Mouse (Mus musculus) CH12.LX (cell line): ENCODE results near the gene Fam110a. TPM values are rescaled to one million over a fixed set of nuclear protein-coding genes. Genes with fewer than 3 reads are reported as not detected.

Experiments used
- DNase-seq: peaks from one replicate; pipeline ENCODE4 v3.0.0-alpha.2; 2013; ENCODE audit errors: extremely low read depth
- H3K27ac ChIP-seq: 2 replicates; pipeline ENCODE4 v1.5.1; 2012; ENCODE audit warnings: low read depth, mild to moderate bottlenecking, control low read depth, moderate library complexity; ENCODE audit not compliant: insufficient read depth
- H3K27me3 ChIP-seq: replicated peaks from 2 replicates; pipeline ENCODE3; 2012; ENCODE audit warnings: inconsistent platforms
- H3K36me3 ChIP-seq, 2 experiments: replicated peaks in 1 of 2; 2 replicates each; pipeline versions ENCODE3 to v1.6.1; 2012; ENCODE audit warnings: inconsistent platforms in 1 of 2, low read length in 1 of 2, mild to moderate bottlenecking in 1 of 2, mixed read lengths in 1 of 2, moderate library complexity in 1 of 2; ENCODE audit not compliant: control insufficient read depth in 1 of 2, insufficient read depth in 1 of 2
- H3K4me1 ChIP-seq, 2 experiments: 2 replicates each; pipeline ENCODE4 v1.6.1; 2012; ENCODE audit warnings: inconsistent platforms in 1 of 2, moderate library complexity in 1 of 2; ENCODE audit not compliant: insufficient read depth in 2 of 2, control insufficient read depth in 1 of 2
- H3K4me2 ChIP-seq: 2 replicates; pipeline ENCODE4 v1.6.1; 2012; ENCODE audit warnings: low read depth, mild to moderate bottlenecking, control low read depth; ENCODE audit not compliant: poor library complexity, insufficient read depth, severe bottlenecking
- H3K4me3 ChIP-seq, 3 experiments: fragments of 150-350 bp in 1 of 3; sonication (generic) in 1 of 3; replicated peaks in 1 of 3; 2 replicates each; pipeline versions ENCODE3 to v1.5.1; 2011 to 2012; ENCODE audit warnings: low read depth in 2 of 3, low read length in 2 of 3, mild to moderate bottlenecking in 2 of 3, moderate library complexity in 2 of 3, control low read depth in 1 of 3, improper control_type of control experiment in 1 of 3, inconsistent platforms in 1 of 3, mixed read lengths in 1 of 3; ENCODE audit not compliant: poor library complexity in 1 of 3
- H3K79me2 ChIP-seq: replicated peaks from 2 replicates; pipeline ENCODE4 v1.6.1; 2012; ENCODE audit warnings: mild to moderate bottlenecking, moderate library complexity; ENCODE audit not compliant: control insufficient read depth, poor library complexity, insufficient read depth, severe bottlenecking; ENCODE audit errors: extremely low read depth
- H3K9ac ChIP-seq: 2 replicates; pipeline ENCODE4 v1.6.1; 2012; ENCODE audit warnings: low read depth, mild to moderate bottlenecking, control low read depth, moderate library complexity; ENCODE audit not compliant: insufficient read depth
- H3K9me3 ChIP-seq: replicated peaks from 2 replicates; pipeline ENCODE3; 2012; ENCODE audit warnings: low read length, inconsistent platforms, mixed read lengths
- BHLHE40 ChIP-seq: IDR thresholded peaks from 2 replicates; pipeline ENCODE4 v1.6.1; 2011; ENCODE audit warnings: mild to moderate bottlenecking, low read depth, low read length, improper control_type of control experiment
- CHD1 ChIP-seq: IDR thresholded peaks from 2 replicates; pipeline ENCODE4 v1.6.1; 2012; ENCODE audit warnings: low read depth, low read length, improper control_type of control experiment, inconsistent platforms
- ELF1 ChIP-seq: IDR thresholded peaks from 2 replicates; pipeline ENCODE4 v1.6.1; 2014; ENCODE audit warnings: low read depth, mild to moderate bottlenecking, inconsistent platforms, low read length, improper control_type of control experiment
- GABPA ChIP-seq: IDR thresholded peaks from 2 replicates; pipeline ENCODE4 v1.6.1; 2012; ENCODE audit warnings: low read depth, low read length, improper control_type of control experiment, inconsistent platforms; ENCODE audit not compliant: insufficient replicate concordance
- HCFC1 ChIP-seq: IDR thresholded peaks from 2 replicates; pipeline ENCODE4 v1.6.1; 2012; ENCODE audit warnings: low read depth, mild to moderate bottlenecking, inconsistent platforms, low read length, improper control_type of control experiment
- IRF4 ChIP-seq: IDR thresholded peaks from 2 replicates; pipeline ENCODE4 v1.6.1; 2014; ENCODE audit warnings: low read depth, mild to moderate bottlenecking, inconsistent platforms, low read length, improper control_type of control experiment
- MAX ChIP-seq: IDR thresholded peaks from 2 replicates; pipeline ENCODE4 v1.6.1; 2011; ENCODE audit warnings: low read length, improper control_type of control experiment
- MEF2A ChIP-seq: IDR thresholded peaks from 2 replicates; pipeline ENCODE4 v1.6.1; 2014; ENCODE audit warnings: low read depth, mild to moderate bottlenecking, inconsistent platforms, low read length, improper control_type of control experiment, borderline replicate concordance
- MXI1 ChIP-seq: IDR thresholded peaks from 2 replicates; pipeline ENCODE4 v1.6.1; 2011; ENCODE audit warnings: mild to moderate bottlenecking, low read depth, low read length, improper control_type of control experiment
- MYC ChIP-seq: IDR thresholded peaks from 2 replicates; pipeline ENCODE4 v1.6.1; 2011; ENCODE audit warnings: low read depth, mild to moderate bottlenecking, improper control_type of control experiment, low read length
- NELFE ChIP-seq: IDR thresholded peaks from 2 replicates; pipeline ENCODE4 v1.6.1; 2011; ENCODE audit warnings: low read depth, low read length, improper control_type of control experiment
- NRF1 ChIP-seq: IDR thresholded peaks from 2 replicates; pipeline ENCODE4 v1.6.1; 2014; ENCODE audit warnings: low read depth, mild to moderate bottlenecking, inconsistent platforms, low read length, improper control_type of control experiment, moderate library complexity
- PAX5 ChIP-seq: IDR thresholded peaks from 2 replicates; pipeline ENCODE4 v1.6.1; 2012; ENCODE audit warnings: low read length, inconsistent platforms, mixed read lengths
- RAD21 ChIP-seq: IDR thresholded peaks from 2 replicates; pipeline ENCODE4 v1.6.1; 2011; ENCODE audit warnings: low read depth, mild to moderate bottlenecking, low read length, improper control_type of control experiment, moderate library complexity
- RCOR1 ChIP-seq: conservative IDR thresholded peaks from 2 replicates; pipeline ENCODE4 v1.6.1; 2012; ENCODE audit warnings: low read depth, mild to moderate bottlenecking, inconsistent platforms, low read length, improper control_type of control experiment
- SIN3A ChIP-seq: IDR thresholded peaks from 2 replicates; pipeline ENCODE4 v1.6.1; 2012; ENCODE audit warnings: low read length, improper control_type of control experiment, inconsistent platforms
- SMC3 ChIP-seq: IDR thresholded peaks from 2 replicates; pipeline ENCODE4 v1.6.1; 2011; ENCODE audit warnings: low read depth, low read length, improper control_type of control experiment
- TCF12 ChIP-seq: IDR thresholded peaks from 2 replicates; pipeline ENCODE4 v1.6.1; 2014; ENCODE audit warnings: low read depth, mild to moderate bottlenecking, inconsistent platforms, low read length, improper control_type of control experiment
- UBTF ChIP-seq: IDR thresholded peaks from 2 replicates; pipeline ENCODE4 v1.6.1; 2012; ENCODE audit warnings: low read depth, mild to moderate bottlenecking, inconsistent platforms, low read length, improper control_type of control experiment, moderate library complexity
- USF2 ChIP-seq: conservative IDR thresholded peaks from 2 replicates; pipeline ENCODE4 v1.6.1; 2011; ENCODE audit warnings: low read depth, low read length, improper control_type of control experiment
- ZC3H11A ChIP-seq: IDR thresholded peaks from 2 replicates; pipeline ENCODE4 v1.6.1; 2012; ENCODE audit warnings: low read depth, mild to moderate bottlenecking, inconsistent platforms, low read length, improper control_type of control experiment
- ZKSCAN1 ChIP-seq: IDR thresholded peaks from 2 replicates; pipeline ENCODE4 v1.6.1; 2012; ENCODE audit warnings: low read depth, inconsistent platforms, low read length, improper control_type of control experiment, borderline replicate concordance
- ZMIZ1 ChIP-seq: IDR thresholded peaks from 2 replicates; pipeline ENCODE4 v1.6.1; 2012; ENCODE audit warnings: low read depth, mild to moderate bottlenecking, inconsistent platforms, low read length, improper control_type of control experiment
- ZNF384 ChIP-seq: IDR thresholded peaks from 2 replicates; pipeline ENCODE4 v1.6.1; 2012; ENCODE audit warnings: low read depth, low read length, improper control_type of control experiment, inconsistent platforms
- dilution Hi-C: fragments of 300-500 bp; cut with MboI; formaldehyde crosslinking; loops from 2 replicates; pipeline ENCODE4 v1.14.3; 2020; ENCODE audit warnings: low sequenced_read_pairs; ENCODE audit not compliant: extremely low pct_unique_long_range_greater_than_20kb, extremely low pct_ligation_motif_present
- in situ Hi-C: fragments of 300-500 bp; cut with MboI; formaldehyde crosslinking; loops from 3 replicates; pipeline ENCODE4 v1.14.3; 2019; ENCODE audit warnings: low sequenced_read_pairs, low pct_ligation_motif_present, low pct_unique_long_range_greater_than_20kb, mixed read lengths
- polyA plus RNA-seq: library from polyadenylated mRNA; unstranded; fragments of >175 nt; gene quantifications from 2 replicates; pipeline ENCODE4 v1.2.1, GENCODE M21; 2012; ENCODE audit warnings: low read depth; ENCODE audit not compliant: insufficient read length
- total RNA-seq, 2 experiments: library from RNA; depleted of rRNA; stranded (reverse); fragments of 300-350 nt in 1 of 2; fragments of >200 nt in 1 of 2; gene quantifications; 2 replicates each; pipeline ENCODE4 v1.2.3; 2012 to 2014

The Fam110a gene
- total and polyA plus RNA-seq, 3 experiments, result 3.7 to 9.8 (median 6.3) TPM

DNA sequence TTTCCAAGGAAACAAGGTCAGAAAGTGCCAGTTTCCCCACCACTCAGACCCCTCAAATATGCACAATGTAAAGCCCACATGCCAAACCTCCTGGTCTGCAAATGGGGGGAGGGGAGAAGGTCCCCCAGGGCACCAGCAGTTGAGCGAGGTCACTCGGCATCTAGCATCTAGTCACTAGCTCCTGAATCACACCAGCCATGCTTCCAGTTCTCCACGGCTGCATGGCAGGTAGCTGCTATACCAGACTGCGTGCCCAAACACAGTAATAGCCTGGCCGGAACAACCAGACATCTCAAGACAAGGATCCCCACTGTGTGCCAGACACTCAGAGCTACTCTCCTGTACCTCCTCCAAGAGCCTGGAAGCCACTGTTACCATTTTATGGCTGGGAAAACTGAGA is 8.3 kb downstream of the Fam110a start:
- H3K27me3 ChIP-seq, result no peaks in the 10 kb centered on the region
- TF ChIP-seq IRF4 (no peak), MXI1 (no peak), TCF12 (no peak)
- peaks cover 19 to 49% of the 10 kb centered on the region in 2 experiments for H3K36me3 ChIP-seq
- H3K27ac ChIP-seq, result no peak overlapping the region
- no peak overlapping the region for H3K9ac ChIP-seq
- in situ Hi-C loops, result no loop called here
- H3K4me3 ChIP-seq, result no peak overlapping the region
- H3K4me2 ChIP-seq, result no peak overlapping the region
- peaks cover 49 to 95% of the 10 kb centered on the region in 2 experiments for H3K4me1 ChIP-seq
- H3K9me3 ChIP-seq, result no peaks in the 10 kb centered on the region
- no peak for DNase-seq
- peaks cover 6% of the 10 kb centered on the region; the same call in 1 of the 2 replicates for H3K79me2 ChIP-seq
- dilution Hi-C loops, result no loop called here

DNA sequence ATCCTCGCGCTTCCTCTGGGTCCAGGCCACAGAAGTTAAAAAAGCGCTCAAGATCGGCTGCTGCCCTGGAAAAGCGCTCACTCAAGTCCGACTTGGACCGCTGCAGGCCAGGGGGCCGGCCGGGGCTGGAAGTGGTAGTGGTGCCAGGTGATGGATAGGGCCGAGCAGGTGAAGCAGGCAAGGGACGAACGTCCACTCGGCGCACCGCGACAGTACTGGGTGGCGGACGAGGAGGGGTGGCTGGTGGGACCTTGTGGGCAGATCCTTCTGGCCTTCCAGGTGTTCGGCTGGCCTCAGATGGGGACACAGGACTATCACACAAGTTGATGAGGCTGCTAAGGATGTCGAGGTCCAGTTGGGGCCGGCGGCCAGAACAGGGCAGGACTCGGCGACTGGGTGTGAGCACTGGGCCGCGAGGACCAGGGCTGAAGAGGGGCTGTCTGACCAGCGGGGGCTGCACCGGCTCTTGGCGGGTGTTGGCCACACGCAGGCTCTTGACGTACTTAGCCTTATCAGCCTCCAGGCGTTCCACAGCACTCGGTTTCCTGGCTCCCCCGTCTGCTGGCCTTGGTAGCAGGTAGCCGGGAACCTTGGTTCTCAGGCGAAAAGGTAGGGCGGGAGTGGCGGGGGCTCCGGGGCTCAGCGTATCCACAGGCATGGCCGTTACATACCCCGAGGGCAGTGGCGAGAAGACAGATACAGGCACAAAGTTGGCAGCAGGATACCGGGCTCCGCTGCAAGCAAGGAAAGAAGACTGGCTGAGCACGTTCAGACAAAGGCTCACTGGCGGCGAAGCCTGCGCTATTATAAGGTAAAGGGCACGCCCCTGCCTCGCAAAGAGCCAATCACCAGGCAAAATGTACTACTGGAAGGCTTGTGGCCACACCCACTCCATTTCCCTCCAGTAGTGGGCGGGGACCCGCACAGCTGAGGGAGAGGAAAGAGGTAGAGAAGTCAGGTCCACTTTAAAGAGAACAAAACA is 9.5 kb downstream of the Fam110a start:
- dilution Hi-C loops, result no loop called here
- peak; percentile 55 for DNase-seq
- Histone ChIP-seq H3K4me2 (no peak overlapping the region), H3K4me3 (no peak overlapping the region), H3K9me3 (no peaks in the 10 kb centered on the region), H3K36me3 (peaks cover 16 to 39% of the 10 kb centered on the region in 2 experiments), H3K4me1 (peaks cover 54 to 100% of the 10 kb centered on the region in 2 experiments)
- no peak for TF ChIP-seq HCFC1
- TF ChIP-seq ZNF384, result no peak
- TF ChIP-seq ZKSCAN1, result no peak
- TF ChIP-seq BHLHE40, result no peak
- no peak for TF ChIP-seq ZMIZ1
- TF ChIP-seq SIN3A, result no peak
- TF ChIP-seq NELFE, result no peak
- TF ChIP-seq, all 38 proteins: peak for 0
- Histone ChIP-seq H3K27me3 (no peaks in the 10 kb centered on the region), H3K9ac (no peak overlapping the region), H3K27ac (no peak overlapping the region), H3K79me2 (peaks cover 6% of the 10 kb centered on the region; the same call in 1 of the 2 replicates)
- in situ Hi-C loops, result no loop called here

DNA sequence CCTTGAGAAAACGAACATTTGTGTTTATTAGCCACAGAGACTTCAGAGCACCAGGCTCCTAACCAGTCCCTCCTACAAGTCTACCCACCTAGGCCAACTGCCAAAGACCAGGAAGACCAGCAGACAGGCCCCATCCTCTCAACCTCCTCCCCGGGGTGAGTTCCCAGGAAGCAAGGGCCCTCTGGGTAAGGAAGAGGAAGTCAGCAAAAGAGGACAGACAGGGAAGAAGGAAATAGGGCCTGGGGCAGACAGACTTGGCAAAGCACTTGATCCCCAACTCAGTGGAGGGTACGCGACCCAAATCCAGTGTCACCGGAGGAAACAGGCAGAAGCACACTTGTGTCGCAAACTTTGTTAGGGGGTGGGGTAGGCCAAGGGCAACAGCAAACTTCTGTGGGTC is 10.6 kb downstream of the Fam110a start:
- H3K9ac ChIP-seq, result no peak overlapping the region
- H3K9me3 ChIP-seq, result no peaks in the 10 kb centered on the region
- dilution Hi-C loops (no loop called here), in situ Hi-C loops (no loop called here)
- no peak for DNase-seq
- H3K4me3 ChIP-seq, result no peak overlapping the region
- no peak overlapping the region for H3K27ac ChIP-seq
- peaks cover 54 to 100% of the 10 kb centered on the region in 2 experiments for H3K4me1 ChIP-seq
- H3K79me2 ChIP-seq, result peaks cover 6% of the 10 kb centered on the region; the same call in 1 of the 2 replicates
- H3K27me3 ChIP-seq, result no peaks in the 10 kb centered on the region
- no peak overlapping the region for H3K4me2 ChIP-seq
- H3K36me3 ChIP-seq, result peaks cover 16 to 43% of the 10 kb centered on the region in 2 experiments
- TF ChIP-seq ZNF384, result no peak
- no peak for TF ChIP-seq NRF1
- TF ChIP-seq PAX5, result no peak
- TF ChIP-seq MYC, result no peak
- TF ChIP-seq NELFE, result no peak
- no peak for TF ChIP-seq ELF1
- no peak for TF ChIP-seq GABPA
- no peak for TF ChIP-seq ZKSCAN1
- no peak for TF ChIP-seq ZC3H11A
- TF ChIP-seq MEF2A, result no peak
- TF ChIP-seq MAX, result no peak
- TF ChIP-seq HCFC1, result no peak
- TF ChIP-seq CHD1, result no peak
- no peak for TF ChIP-seq RCOR1
- TF ChIP-seq USF2, result no peak
- TF ChIP-seq UBTF, result no peak
- no peak for TF ChIP-seq SMC3
- no peak for TF ChIP-seq RAD21
